Mouse (Mus musculus) ES-E14 (cell line): ENCODE results near the gene Epas1.

Experiments
- MAFK ChIP-seq: IDR thresholded peaks from 2 replicates; pipeline ENCODE4 v1.6.1; 2014; ENCODE audit warnings: mild to moderate bottlenecking, low read depth, low read length, inconsistent platforms; ENCODE audit not compliant: insufficient read depth
- ZNF384 ChIP-seq: IDR thresholded peaks from 2 replicates; pipeline ENCODE4 v1.6.1; 2012; ENCODE audit warnings: low read depth, low read length, inconsistent platforms

GRCm38 (mm10) chr17:86812029-86812428, 58.5 kb downstream of the Epas1 start:
- no peak for TF ChIP-seq ZNF384
- TF ChIP-seq MAFK: no peak
